Mouse (Mus musculus) hindbrain, embryonic 16.5 days (tissue): ENCODE results near the gene Cyp2c40. TPM values are rescaled to one million over a fixed set of nuclear protein-coding genes. Genes with fewer than 3 reads are reported as not detected.

Experiments used
- polyA plus RNA-seq: library from polyadenylated mRNA; unstranded; fragments of >200 nt; fragmentation: Nextera tagmentation; extraction: Ambion mirVana; gene quantifications from 2 replicates; pipeline ENCODE4 v1.2.1, GENCODE M21; 2015

Cyp2c40 gene
- polyA plus RNA-seq, 1 experiment from 2014 or later = not detected

Other genes starting within 250 kb of the Cyp2c40 start
- not detected in 2 replicates for gene Cyp2c67, start 163.8 kb downstream of the Cyp2c40 start, polyA plus RNA-seq
- gene Cyp2c68, start 71.8 kb downstream of the Cyp2c40 start, polyA plus RNA-seq = not detected in 2 replicates
- not detected in 2 replicates for gene Cyp2c69, start 74.0 kb upstream of the Cyp2c40 start, polyA plus RNA-seq
- not detected in 2 replicates for gene Cyp2c37, start 179.6 kb upstream of the Cyp2c40 start, polyA plus RNA-seq